ENCODE assay signal across 8 mouse cellular contexts in the genomic region with DNA sequence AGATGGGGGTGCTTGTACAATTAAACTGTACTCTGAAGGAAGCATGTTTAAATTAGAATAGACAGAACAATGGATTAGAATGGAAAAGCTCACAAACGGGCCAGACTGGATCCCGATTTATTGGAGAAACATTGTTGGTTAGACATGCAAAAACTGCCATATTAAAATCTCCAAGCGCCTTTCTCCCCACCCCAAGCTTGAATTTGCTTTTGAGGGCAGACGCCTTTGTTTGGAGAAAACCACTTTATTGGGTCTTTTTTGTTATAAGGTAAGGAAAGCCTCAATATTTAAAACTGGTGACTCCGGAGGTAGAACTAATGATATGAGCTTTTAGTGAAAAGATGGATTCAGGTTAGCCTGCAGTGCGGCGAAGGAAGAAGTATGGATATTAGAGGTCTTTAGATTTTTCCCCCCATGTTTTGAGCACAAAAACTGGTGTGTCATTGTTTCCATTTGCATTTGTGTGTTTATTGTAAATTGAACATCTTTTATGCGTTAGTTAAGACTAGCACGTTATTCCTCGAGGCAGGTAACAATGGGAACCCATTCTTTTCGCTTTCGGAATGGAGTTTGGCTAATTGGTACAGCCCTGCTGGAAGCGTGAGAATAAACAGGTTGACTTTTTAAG. TPM values are rescaled to one million over a fixed set of nuclear protein-coding genes. Genes with fewer than 3 reads are reported as not detected.
DNase-seq lines count a peak whose midpoint lies in the region; ATAC-seq and TF ChIP-seq lines count a peak whose summit lies in the region.

No protein-coding gene starts in this region.

- no peaks in the 10 kb centered on the region for H3K9me3 ChIP-seq in lung, embryonic 15.5 days
- no peaks in the 10 kb centered on the region for H3K9me3 ChIP-seq in forebrain, postnatal 0 days (ENCODE audit: low read length)

- ATAC-seq in lung, embryonic 15.5 days (ENCODE audit: borderline replicate concordance, extremely low read depth, low FRiP score, low TSS enrichment) = no peak
- ATAC-seq in forebrain, postnatal 0 days = no peak

- H3K27me3 ChIP-seq in lung, embryonic 15.5 days = no peaks in the 10 kb centered on the region; the same call in 1 of the 2 replicates
- H3K27me3 ChIP-seq in forebrain, postnatal 0 days (ENCODE audit: insufficient read depth, low read length) = no peaks in the 10 kb centered on the region

- no peak for TF ChIP-seq CTCF in forebrain, postnatal 0 days (IDR thresholded peaks at IDR 0.05; ENCODE audit: low read depth)

- DNase-seq in adrenal gland, postnatal 14 days = peak; percentile 6
- no peak for DNase-seq in adrenal gland, postnatal 25 days
- no peak for DNase-seq in lung, postnatal 14 days
- DNase-seq in forebrain, postnatal 0 days = peak; percentile 43
- no peak for DNase-seq in T-cell, adult 2 months (ENCODE audit: low spot score)
- DNase-seq in gastrocnemius, adult 8-10 months (ENCODE audit: low spot score in 2 of 2) = no peak

- no peaks in the 10 kb centered on the region for H3K4me1 ChIP-seq in lung, embryonic 15.5 days
- H3K4me1 ChIP-seq in forebrain, postnatal 0 days (ENCODE audit: insufficient read depth) = no peaks in the 10 kb centered on the region

- peak overlapping the region; percentile 42 for H3K4me3 ChIP-seq in lung, embryonic 15.5 days
- peak overlapping the region; percentile 42 for H3K4me3 ChIP-seq in forebrain, postnatal 0 days (ENCODE audit: low read depth, low read length)
- H3K4me3 ChIP-seq in macrophage (ENCODE audit: inconsistent target) = peak overlapping the region; percentile 52

- H3K27ac ChIP-seq in lung, embryonic 15.5 days = peak overlapping the region; percentile 90
- peak overlapping the region; percentile 92 for H3K27ac ChIP-seq in forebrain, postnatal 0 days (ENCODE audit: low read depth, low read length)
- peak overlapping the region; percentile 70 for H3K27ac ChIP-seq in macrophage

- peak overlapping the region; percentile 56 for H3K4me2 ChIP-seq in lung, embryonic 15.5 days
- H3K4me2 ChIP-seq in forebrain, postnatal 0 days (ENCODE audit: low read depth) = peak overlapping the region; percentile 50

- peaks cover 38% of the 10 kb centered on the region for H3K79me2 ChIP-seq in macrophage (ENCODE audit: inconsistent target)

- H3K36me3 ChIP-seq in lung, embryonic 15.5 days = no peaks in the 10 kb centered on the region
- no peaks in the 10 kb centered on the region for H3K36me3 ChIP-seq in forebrain, postnatal 0 days (ENCODE audit: insufficient read depth)
- H3K36me3 ChIP-seq in macrophage (ENCODE audit: inconsistent target) = no peaks in the 10 kb centered on the region

- H3K9ac ChIP-seq in lung, embryonic 15.5 days = peak overlapping the region; percentile 34
- peak overlapping the region; percentile 65 for H3K9ac ChIP-seq in forebrain, postnatal 0 days

- WGBS in lung, embryonic 15.5 days = 22% methylated on average over 13 of the region's 13 CpGs
- 29% methylated on average over 13 of the region's 13 CpGs for WGBS in forebrain, postnatal 0 days
- WGBS in macrophage (ENCODE audit: missing documents) = 26% methylated on average over 12 of the region's 13 CpGs

RNA-seq across cellular contexts. Expression of a gene that starts 1.8 kb away (rescaled TPM):
- 193 and 209 TPM in 2 replicates for total RNA-seq in adrenal gland, postnatal 14 days (2021)
- 220 and 240 TPM in 2 replicates for total RNA-seq in adrenal gland, postnatal 25 days (2021)
- 54.8 and 58.0 TPM in 2 replicates for polyA plus RNA-seq in lung, embryonic 15.5 days (2015; fragmentation: Nextera tagmentation; extraction: Ambion mirVana)
- 122 and 143 TPM in 2 replicates for total RNA-seq in forebrain, postnatal 0 days (2014; rRNA removed)
- 18.7 and 31.0 TPM in 2 replicates for polyA plus RNA-seq in forebrain, postnatal 0 days (2015; fragmentation: Nextera tagmentation; extraction: Ambion mirVana)
- 1,000 to 10,000 TPM in 1 of 26 experiments, 100 to 1,000 TPM in 25; 487 to 1,005 (median 679) TPM for total RNA-seq in macrophage (2018; cell fraction: chromatin; rRNA removed)
- 100 to 1,000 TPM in 3 of 26 experiments, 10 to 100 TPM in 23; 41.5 to 120 (median 78.3) TPM for total RNA-seq in macrophage (2018; cell fraction: cytosol; rRNA removed)
- 100 to 1,000 TPM; 199 to 420 (median 324) TPM for total RNA-seq in macrophage (2018; cell fraction: nucleus; rRNA removed)
- 38.2 to 49.8 TPM (median 41.1 TPM) in 3 replicates for polyA plus RNA-seq in macrophage (2018)
- total RNA-seq in gastrocnemius, adult 8-10 months (2022) = 100 to 1,000 TPM; 117 to 155 (median 129) TPM

Comparison
In these comparisons a context has a peak if more than half of its experiments do, and no peak if none do; other contexts are left out.
1. DNase-seq: peak in adrenal gland, postnatal 14 days (single experiment) and forebrain, postnatal 0 days (single experiment); none in adrenal gland, postnatal 25 days (single experiment), lung, postnatal 14 days (single experiment), T-cell, adult 2 months (single experiment) and gastrocnemius, adult 8-10 months (0 of 2).
2. Peak in every context shown above with its lines, with median percentiles within 50 percentile points of each other: H3K27ac ChIP-seq and H3K4me3 ChIP-seq.